Mouse (Mus musculus): ENCODE data around the gene Olfr549. TPM values are rescaled to one million over a fixed set of nuclear protein-coding genes. Genes with fewer than 3 reads are reported as not detected.

Olfr549 gene
- not detected for total RNA-seq (2021)
- long read RNA-seq, experiment 1: 0 reads
- long read RNA-seq, experiment 2: 0 reads

GRCm38 (mm10) chr7:102549570-102549969 lies at the start of gene Olfr549:
TSS of gene Olfr549 (plus strand) at chr7:102549870.
- DNase-seq (ENCODE audit: low spot score): no peak

- no peak for DNase-seq (ENCODE audit: low spot score)
These were observed 47.7 kb upstream of the Olfr549 start for GRCm38 (mm10) chr7:102501986-102502385.

GRCm38 (mm10) chr7:102506848-102507247 lies 42.8 kb upstream of the Olfr549 start:
- peak; percentile 76 for DNase-seq (ENCODE audit: low spot score)

GRCm38 (mm10) chr7:102508066-102508465 lies 41.6 kb upstream of the Olfr549 start:
- DNase-seq (ENCODE audit: low spot score): no peak

GRCm38 (mm10) chr7:102508666-102509065 lies 41.0 kb upstream of the Olfr549 start:
- no peak for DNase-seq (ENCODE audit: low spot score)

GRCm38 (mm10) chr7:102509726-102510125 lies 39.9 kb upstream of the Olfr549 start:
- DNase-seq (ENCODE audit: low spot score): no peak

GRCm38 (mm10) chr7:102511927-102512326 lies 37.7 kb upstream of the Olfr549 start:
- DNase-seq (ENCODE audit: low spot score): no peak

- DNase-seq (ENCODE audit: low spot score): peak; percentile 72
These were observed 36.7 kb upstream of the Olfr549 start for GRCm38 (mm10) chr7:102512814-102513435.

GRCm38 (mm10) chr7:102514144-102514543 lies 35.5 kb upstream of the Olfr549 start:
- no peak for DNase-seq (ENCODE audit: low spot score)

- no peak for DNase-seq (ENCODE audit: low spot score)
These were observed 33.2 kb upstream of the Olfr549 start for GRCm38 (mm10) chr7:102516261-102517050.

- no peak for DNase-seq (ENCODE audit: low spot score)
These were observed 32.7 kb upstream of the Olfr549 start for GRCm38 (mm10) chr7:102517051-102517335.

GRCm38 (mm10) chr7:102529052-102529451 lies 20.6 kb upstream of the Olfr549 start:
- DNase-seq (ENCODE audit: low spot score): no peak

- no peak for DNase-seq (ENCODE audit: low spot score)
These were observed 15.2 kb upstream of the Olfr549 start, which contains the start of gene Olfr547 for GRCm38 (mm10) chr7:102534449-102534848. TSS of gene Olfr547 (plus strand) at chr7:102534749.

- no peak for DNase-seq (ENCODE audit: low spot score)
These were observed 9.1 kb upstream of the Olfr549 start, which contains the start of gene Olfr548-ps1 for GRCm38 (mm10) chr7:102540596-102540995. TSS of gene Olfr548-ps1 (plus strand) at chr7:102540896.

GRCm38 (mm10) chr7:102541251-102541650 lies 8.4 kb upstream of the Olfr549 start:
- DNase-seq (ENCODE audit: low spot score): no peak

- no peak for DNase-seq (ENCODE audit: low spot score)
These were observed 3.6 kb downstream of the Olfr549 start for GRCm38 (mm10) chr7:102553279-102553678.

GRCm38 (mm10) chr7:102564999-102565997 lies 15.6 kb downstream of the Olfr549 start, which contains the start of gene Trim21:
TSS of gene Trim21 (minus strand) at chr7:102565486.
- peak; percentile 94 for DNase-seq (ENCODE audit: low spot score)

GRCm38 (mm10) chr7:102566219-102566618 lies 16.5 kb downstream of the Olfr549 start:
- no peak for DNase-seq (ENCODE audit: low spot score)

- no peak for DNase-seq (ENCODE audit: low spot score)
These were observed 21.5 kb downstream of the Olfr549 start, which contains the start of gene Olfr550 for GRCm38 (mm10) chr7:102571142-102571541. TSS of gene Olfr550 (plus strand) at chr7:102571442.

GRCm38 (mm10) chr7:102573174-102573830 lies 23.6 kb downstream of the Olfr549 start:
- no peak for DNase-seq (ENCODE audit: low spot score)

- no peak for DNase-seq (ENCODE audit: low spot score)
These were observed 26.3 kb downstream of the Olfr549 start for GRCm38 (mm10) chr7:102575998-102576397.

All from gastrocnemius, adult 18-20 months (tissue).